9 mouse cellular contexts compared by ENCODE assay signal in the genomic region with DNA sequence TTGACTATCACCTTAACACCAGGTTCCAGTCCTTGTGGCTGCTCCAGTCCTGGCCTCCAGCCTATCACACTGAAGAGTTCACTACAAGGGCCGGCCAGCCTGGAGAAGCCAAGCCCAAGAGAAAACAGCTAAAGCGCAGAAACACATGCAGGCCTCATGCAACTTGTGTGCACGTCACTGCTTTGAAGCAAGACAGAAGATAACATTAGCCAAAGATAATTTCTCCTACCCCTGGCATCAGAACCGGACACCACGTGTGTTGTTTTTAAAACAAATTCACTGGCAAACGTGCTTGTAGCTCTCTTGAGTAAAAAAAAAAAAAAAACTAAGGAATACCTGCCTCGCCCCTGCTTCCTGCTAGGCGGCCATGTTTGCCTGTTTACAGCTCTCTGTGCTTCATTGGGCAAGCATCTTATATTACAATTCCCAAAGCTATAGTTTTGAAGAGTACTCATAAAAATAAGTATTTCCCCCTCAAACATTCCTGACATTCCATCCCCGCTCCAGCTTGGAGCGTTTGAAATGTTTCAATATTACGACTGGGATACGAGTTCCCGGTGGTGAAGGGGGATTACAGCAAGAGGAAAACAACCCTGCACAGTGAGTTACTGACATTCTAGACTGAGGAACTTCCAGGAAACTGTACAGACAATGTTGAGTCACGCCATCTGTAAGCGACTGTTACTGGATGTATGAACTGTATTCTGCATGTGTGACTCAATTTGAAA. TPM values are rescaled to one million over a fixed set of nuclear protein-coding genes. Genes with fewer than 3 reads are reported as not detected.
DNase-seq lines count a peak whose midpoint lies in the region; ATAC-seq lines count a peak whose summit lies in the region.
"Had no signal": no experiment of that assay in that cellular context is flagged by ENCODE, and none has a peak within 500 bp of the region (broad histone marks: within the 10 kb centered on the region; RNA-seq: fewer than 3 reads in every experiment).

No protein-coding gene starts in this region.

- H3K4me3 ChIP-seq in embryonic facial prominence, embryonic 13.5 days: no peak overlapping the region
- H3K4me3 ChIP-seq in intestine, embryonic 16.5 days (ENCODE audit: low read length): no peak overlapping the region
- no peak overlapping the region for H3K4me3 ChIP-seq in hindbrain, embryonic 16.5 days (ENCODE audit: low read length)

- H3K27ac ChIP-seq in embryonic facial prominence, embryonic 13.5 days: peak overlapping the region; percentile 89
- peak overlapping the region; percentile 51 for H3K27ac ChIP-seq in intestine, embryonic 16.5 days (ENCODE audit: low read length)
- no peak overlapping the region for H3K27ac ChIP-seq in hindbrain, embryonic 16.5 days (ENCODE audit: low read depth, low read length)

- no peak for ATAC-seq in embryonic facial prominence, embryonic 13.5 days (ENCODE audit: insufficient number of reproducible peaks, insufficient read depth, low FRiP score, low TSS enrichment, low read depth)
- ATAC-seq in intestine, embryonic 16.5 days: peak; percentile 42; the same call in 1 of the 2 replicates
- no peak for ATAC-seq in hindbrain, embryonic 16.5 days

- H3K4me1 ChIP-seq in embryonic facial prominence, embryonic 13.5 days: peaks cover 42% of the 10 kb centered on the region
- peaks cover 26% of the 10 kb centered on the region for H3K4me1 ChIP-seq in intestine, embryonic 16.5 days (ENCODE audit: control insufficient read depth, insufficient read depth, low read length)
- H3K4me1 ChIP-seq in hindbrain, embryonic 16.5 days (ENCODE audit: control insufficient read depth, insufficient read depth, low read depth, low read length): no peaks in the 10 kb centered on the region

- no peak overlapping the region for H3K9ac ChIP-seq in embryonic facial prominence, embryonic 13.5 days
- H3K9ac ChIP-seq in intestine, embryonic 16.5 days (ENCODE audit: low read depth, low read length): no peak overlapping the region
- no peak overlapping the region for H3K9ac ChIP-seq in hindbrain, embryonic 16.5 days (ENCODE audit: low read depth, low read length)

- 34% methylated on average over 15 of the region's 15 CpGs for WGBS in embryonic facial prominence, embryonic 13.5 days
- 49% methylated on average over 15 of the region's 15 CpGs for WGBS in intestine, embryonic 16.5 days
- WGBS in hindbrain, embryonic 16.5 days: 79% methylated on average over 15 of the region's 15 CpGs

- H3K36me3 ChIP-seq in embryonic facial prominence, embryonic 13.5 days: no peaks in the 10 kb centered on the region
- H3K36me3 ChIP-seq in intestine, embryonic 16.5 days (ENCODE audit: control insufficient read depth, insufficient read depth, low read length): no peaks in the 10 kb centered on the region
- no peaks in the 10 kb centered on the region for H3K36me3 ChIP-seq in hindbrain, embryonic 16.5 days (ENCODE audit: control insufficient read depth, insufficient read depth, low read length)

- no peaks in the 10 kb centered on the region for H3K9me3 ChIP-seq in embryonic facial prominence, embryonic 13.5 days
- H3K9me3 ChIP-seq in intestine, embryonic 16.5 days (ENCODE audit: control insufficient read depth, low read length): no peaks in the 10 kb centered on the region
- no peaks in the 10 kb centered on the region for H3K9me3 ChIP-seq in hindbrain, embryonic 16.5 days (ENCODE audit: control insufficient read depth, low read length)

- no peaks in the 10 kb centered on the region for H3K27me3 ChIP-seq in embryonic facial prominence, embryonic 13.5 days
- H3K27me3 ChIP-seq in intestine, embryonic 16.5 days (replicated peaks; ENCODE audit: control insufficient read depth, insufficient read depth, low read length): no peaks in the 10 kb centered on the region
- no peaks in the 10 kb centered on the region for H3K27me3 ChIP-seq in hindbrain, embryonic 16.5 days (replicated peaks; ENCODE audit: control insufficient read depth, insufficient read depth, low read length)

- no peak overlapping the region for H3K4me2 ChIP-seq in embryonic facial prominence, embryonic 13.5 days
- no peak overlapping the region for H3K4me2 ChIP-seq in intestine, embryonic 16.5 days (ENCODE audit: low read depth, low read length)
- H3K4me2 ChIP-seq in hindbrain, embryonic 16.5 days (ENCODE audit: low read length): no peak overlapping the region

- DNase-seq in heart, adult 18-20 months: peak; percentile 51 to 55
- no peak for DNase-seq in heart, adult 8-10 months (ENCODE audit: low spot score)
- DNase-seq in lung, postnatal 25 days (ENCODE audit: low spot score): peak; percentile 20
- no peak for DNase-seq in embryo, embryonic 10 days (ENCODE audit: low spot score)
- no peak for DNase-seq in right cerebral cortex, adult 2 months (ENCODE audit: low spot score in 2 of 2)

RNA-seq across cellular contexts. Expression of a gene that starts 40.2 kb away (rescaled TPM):
- 10 to 100 TPM; 11.8 to 13.1 TPM for total RNA-seq in heart, adult 18-20 months (2021)
- 10 to 100 TPM; 11.8 to 17.8 (median 14.1) TPM for total RNA-seq in heart, adult 8-10 months (2022)
- 25.9 and 27.8 TPM in 2 replicates for polyA plus RNA-seq in embryonic facial prominence, embryonic 13.5 days (2015; fragmentation: Nextera tagmentation; extraction: Ambion mirVana)
- polyA plus RNA-seq in intestine, embryonic 16.5 days (2015; fragmentation: Nextera tagmentation; extraction: Ambion mirVana): 11.8 and 12.6 TPM in 2 replicates
- 4.9 and 6.6 TPM in 2 replicates for polyA plus RNA-seq in hindbrain, embryonic 16.5 days (2015; fragmentation: Nextera tagmentation; extraction: Ambion mirVana)
- total RNA-seq: monocyte, adult 5-6 weeks had no signal

Comparison
In these comparisons a context has a peak if more than half of its experiments do, and no peak if none do; other contexts are left out.
1. DNase-seq: peak in heart, adult 18-20 months (2 of 2) and lung, postnatal 25 days (single experiment); none in heart, adult 8-10 months (single experiment), embryo, embryonic 10 days (single experiment) and right cerebral cortex, adult 2 months (0 of 2).